Comparison of ENCODE assay signal across 1 mouse cellular context in the genomic region with DNA sequence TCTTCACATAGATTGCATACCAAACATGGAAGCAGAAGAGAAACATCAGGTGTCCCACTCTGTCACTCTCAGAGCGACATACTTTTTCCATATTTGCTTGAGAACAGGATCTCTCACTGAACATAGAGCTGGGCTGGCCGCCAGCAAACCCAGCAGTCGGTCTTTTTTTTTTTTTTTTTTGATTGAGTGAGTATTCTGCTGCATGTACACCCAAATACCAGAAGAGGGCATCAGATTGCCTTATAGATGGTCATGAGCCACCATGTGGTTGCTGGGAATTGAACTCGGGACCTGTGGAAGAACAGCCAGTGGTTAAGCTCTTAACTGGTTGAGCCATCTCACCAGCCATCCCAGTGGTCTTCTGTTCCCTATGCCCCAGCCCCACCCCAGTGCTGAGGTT.
TF ChIP-seq lines count a peak whose summit lies in the region.

No protein-coding gene starts in this region.

TF ChIP-seq in CH12.LX, 34 proteins besides CTCF, POLR2A, EP300 and RAD21:
- TF ChIP-seq ZNF384 (IDR thresholded peaks at IDR 0.05; ENCODE audit: low read depth, low read length) (peak; percentile 94), PAX5 (IDR thresholded peaks at IDR 0.05; ENCODE audit: low read length) (no peak), SMC3 (IDR thresholded peaks at IDR 0.05; ENCODE audit: low read depth, low read length) (peak; percentile 21; the same call in 1 of the 2 replicates)
TF ChIP-seq in CH12.LX: peak in this region for 2.
